Mouse (Mus musculus) C2C12 (cell line): ENCODE results near the gene Rc3h1.

Experiments used
- CEBPB ChIP-seq: IDR thresholded peaks from one replicate; pipeline ENCODE4 v1.6.1; 2011; ENCODE audit warnings: low read depth, mild to moderate bottlenecking, control low read depth, moderate library complexity
- CTCF ChIP-seq: IDR thresholded peaks from one replicate; pipeline ENCODE4 v1.5.1; 2011; ENCODE audit not compliant: control insufficient read depth, insufficient read depth, insufficient read length
- FOSL1 ChIP-seq: IDR thresholded peaks from one replicate; pipeline ENCODE4 v1.8.0; 2011; ENCODE audit warnings: mild to moderate bottlenecking, low read length; ENCODE audit not compliant: poor library complexity, insufficient read depth, severe bottlenecking
- MAX ChIP-seq: IDR thresholded peaks from one replicate; pipeline ENCODE4 v1.6.1; 2011; ENCODE audit warnings: mild to moderate bottlenecking, control low read depth
- MYOG ChIP-seq: IDR thresholded peaks from one replicate; pipeline ENCODE4 v1.6.1; 2011; ENCODE audit not compliant: control insufficient read depth, insufficient read length; ENCODE audit errors: extremely low read depth
- USF1 ChIP-seq: IDR thresholded peaks from one replicate; pipeline ENCODE4 v1.6.1; 2011; ENCODE audit warnings: low read depth, mild to moderate bottlenecking, control low read depth, moderate library complexity

DNA sequence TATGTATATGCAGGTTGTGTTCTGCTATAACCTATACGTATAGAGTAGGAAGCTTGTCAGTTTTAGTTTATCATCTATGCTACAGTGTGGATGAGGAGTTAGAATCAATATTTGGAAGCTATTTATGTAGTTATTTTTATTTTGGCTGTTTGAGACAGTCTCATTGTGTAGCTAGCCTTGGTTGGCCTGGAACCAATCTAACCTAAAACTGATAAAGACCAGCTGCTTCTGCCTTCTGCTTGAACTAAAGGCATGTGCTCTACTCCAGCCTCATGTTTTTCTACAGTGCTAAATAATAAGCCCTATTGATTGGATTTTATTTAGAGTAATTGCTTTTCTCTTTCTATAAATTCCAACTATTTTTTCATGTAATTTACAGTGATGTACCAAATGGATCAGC lies 61.0 kb downstream of the Rc3h1 start:
- no peak for TF ChIP-seq USF1
- TF ChIP-seq MYOG: no peak
- no peak for TF ChIP-seq CTCF
- no peak for TF ChIP-seq MAX
- TF ChIP-seq FOSL1: no peak
- TF ChIP-seq CEBPB: no peak
